Mouse (Mus musculus) cortical plate, adult 2 months (tissue): Measurements from ENCODE around the gene Il1a. TPM values are rescaled to one million over a fixed set of nuclear protein-coding genes. Genes with fewer than 3 reads are reported as not detected.

Experiments used
- H3K27ac ChIP-seq: fragments of 200-500 bp; 2 replicates; pipeline ENCODE4 v1.5.1; 2012; ENCODE audit warnings: low read length, control low read depth, inconsistent platforms; ENCODE audit not compliant: insufficient read depth
- H3K4me1 ChIP-seq: fragments of 200-500 bp; 2 replicates; pipeline ENCODE4 v1.6.1; 2011; ENCODE audit warnings: low read length; ENCODE audit not compliant: control insufficient read depth, insufficient read depth
- H3K4me3 ChIP-seq: fragments of 200-500 bp; 2 replicates; pipeline ENCODE4 v1.5.1; 2011; ENCODE audit warnings: mild to moderate bottlenecking, low read length, control low read depth; ENCODE audit not compliant: insufficient read depth
- CTCF ChIP-seq: fragments of 200-500 bp; IDR thresholded peaks from 2 replicates; pipeline ENCODE4 v1.5.1; 2011; ENCODE audit warnings: mild to moderate bottlenecking, control low read depth, low read length; ENCODE audit not compliant: insufficient read depth; ENCODE audit errors: extremely low read depth
- POLR2A ChIP-seq: fragments of 200-500 bp; IDR thresholded peaks from 2 replicates; pipeline ENCODE4 v1.6.1; 2011; ENCODE audit warnings: mild to moderate bottlenecking, low read length, control low read depth; ENCODE audit not compliant: insufficient read depth; ENCODE audit errors: extremely low read depth
- polyA plus RNA-seq: library from polyadenylated mRNA; depleted of rRNA; stranded (reverse); fragments of >200 nt; gene quantifications from 2 replicates; pipeline ENCODE4 v1.2.3, GENCODE M21; 2012; rRNA removed

The Il1a gene
- polyA plus RNA-seq, 1 experiment: 1.4 TPM

DNA sequence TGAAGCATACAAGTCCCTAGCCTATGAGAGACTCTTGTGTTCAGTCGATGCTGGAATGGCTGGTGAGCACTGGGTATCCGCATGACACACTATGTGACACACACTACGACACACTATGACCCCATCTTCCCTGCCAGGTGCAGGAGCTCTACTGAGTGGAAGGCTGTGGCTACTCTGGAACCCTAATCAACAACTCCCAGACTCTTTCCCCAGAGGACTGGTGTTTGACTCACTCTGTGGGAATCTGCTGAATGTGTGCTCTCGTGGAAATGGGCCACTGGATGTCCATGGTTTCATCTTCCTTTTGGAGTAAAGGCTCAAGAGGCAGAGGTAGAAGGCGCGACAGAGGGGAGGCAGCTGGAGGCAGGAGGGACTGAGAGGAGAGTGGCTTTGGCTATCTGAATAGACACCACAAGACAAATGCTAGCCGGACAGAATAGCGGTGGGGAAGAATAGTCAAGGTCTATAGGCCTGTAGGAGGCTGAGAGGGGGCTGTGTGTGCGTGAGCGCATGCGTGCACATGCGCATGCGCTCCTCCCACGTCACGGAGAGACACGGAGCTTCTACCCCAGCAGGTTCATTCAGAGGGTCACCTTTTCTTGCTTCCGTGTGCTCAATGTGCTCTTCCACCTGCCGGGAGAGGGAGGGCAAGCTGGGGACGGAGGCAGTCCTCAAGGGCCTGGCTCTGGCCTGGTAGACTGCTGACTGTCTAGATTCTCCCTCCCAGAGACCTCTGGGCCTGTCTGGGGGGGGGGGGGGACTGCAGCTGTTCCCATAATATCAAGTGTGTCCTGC is 56.7 kb downstream of the Il1a start:
- Histone ChIP-seq H3K4me1 (no peaks in the 10 kb centered on the region), H3K27ac (no peak overlapping the region), H3K4me3 (no peak overlapping the region)
- no peak for TF ChIP-seq CTCF
- no peak for TF ChIP-seq POLR2A

Other genes with a start within 250 kb of the Il1a start
- 44.1 and 45.2 TPM in 2 replicates for gene Ttl, start 244.0 kb downstream of the Il1a start, polyA plus RNA-seq
- gene Polr1b, start 209.0 kb downstream of the Il1a start, polyA plus RNA-seq: 27.8 and 32.1 TPM in 2 replicates
- 16.0 and 17.4 TPM in 2 replicates for gene Chchd5, start 180.3 kb downstream of the Il1a start, polyA plus RNA-seq
- 141 and 153 TPM in 2 replicates for gene Slc20a1, start 111.2 kb downstream of the Il1a start, polyA plus RNA-seq
- 0.26 and 0.50 TPM in 2 replicates for gene Ckap2l, start 12.8 kb downstream of the Il1a start, polyA plus RNA-seq
- 0.46 and 0.91 TPM in 2 replicates for gene Il1b, start 61.2 kb upstream of the Il1a start, polyA plus RNA-seq
- 0.08 TPM in 1 of 2 replicates, not detected in the other for gene F830045P16Rik, start 226.6 kb upstream of the Il1a start, polyA plus RNA-seq